Mouse (Mus musculus): ENCODE measurements at regions not wholly inside any gene's neighbourhood (a gene's known extent, or its start where the extent isn't known, plus 50 kb on each side); places are given as distances from the start of the nearest gene placed in this dataset.

- DNase-seq: no peak
Measured at GRCm38 (mm10) chr17:61696717-61697116, 1184.4 kb downstream of the Efna5 start.

GRCm38 (mm10) chr17:61686325-61686724 is 1194.8 kb downstream of the Efna5 start:
- no peak for DNase-seq

GRCm38 (mm10) chr17:61684524-61684923 is 1196.6 kb downstream of the Efna5 start:
- no peak for DNase-seq

GRCm38 (mm10) chr17:61670651-61671050 is 1210.5 kb downstream of the Efna5 start:
- DNase-seq: no peak

- DNase-seq: peak in 1 of 2 experiments; percentile 6
Measured at GRCm38 (mm10) chr17:61667428-61667827, 1213.7 kb downstream of the Efna5 start.

- no peak for DNase-seq
Measured at GRCm38 (mm10) chr17:61664926-61665325, 1216.2 kb downstream of the Efna5 start.

GRCm38 (mm10) chr17:61647576-61647975 is 1233.5 kb downstream of the Efna5 start:
- no peak for DNase-seq

GRCm38 (mm10) chr17:61608286-61608685 is 1272.8 kb downstream of the Efna5 start:
- no peak for DNase-seq

- no peak for DNase-seq
Measured at GRCm38 (mm10) chr17:61606729-61607481, 1274.2 kb downstream of the Efna5 start.

GRCm38 (mm10) chr17:61604246-61604645 is 1276.9 kb downstream of the Efna5 start:
- no peak for DNase-seq

GRCm38 (mm10) chr17:61589255-61589654 is 1291.9 kb downstream of the Efna5 start:
- no peak for DNase-seq

GRCm38 (mm10) chr17:61578895-61579294 is 1302.2 kb downstream of the Efna5 start:
- no peak for DNase-seq

- no peak for DNase-seq
Measured at GRCm38 (mm10) chr17:61570933-61571332, 1310.2 kb downstream of the Efna5 start.
